Mouse (Mus musculus) kidney, postnatal 14 days (tissue): ENCODE results near the gene Crispld2.

Experiments used
- DNase-seq: peaks from one replicate; pipeline ENCODE4 v3.0.0; 2022; ENCODE audit warnings: mixed read lengths

Crispld2 gene

GRCm38 (mm10) chr8:120036578-120036977 lies 44.3 kb downstream of the Crispld2 start:
- no peak for DNase-seq

GRCm38 (mm10) chr8:120037199-120037598 lies 45.0 kb downstream of the Crispld2 start:
- peak; percentile 56 for DNase-seq

GRCm38 (mm10) chr8:120037611-120038010 lies 45.4 kb downstream of the Crispld2 start:
- no peak for DNase-seq

- DNase-seq = no peak
Measured at GRCm38 (mm10) chr8:120038741-120039140, 46.5 kb downstream of the Crispld2 start.

GRCm38 (mm10) chr8:120039313-120039919 lies 47.2 kb downstream of the Crispld2 start:
- DNase-seq = peak; percentile 29

- DNase-seq = peak; percentile 66
Measured at GRCm38 (mm10) chr8:120040861-120041260, 48.6 kb downstream of the Crispld2 start.

- no peak for DNase-seq
Measured at GRCm38 (mm10) chr8:120042542-120043312, 50.5 kb downstream of the Crispld2 start.

GRCm38 (mm10) chr8:120044907-120045306 lies 52.7 kb downstream of the Crispld2 start:
- no peak for DNase-seq

- no peak for DNase-seq
Measured at GRCm38 (mm10) chr8:120045471-120045870, 53.2 kb downstream of the Crispld2 start.

GRCm38 (mm10) chr8:120046258-120047020 lies 54.2 kb downstream of the Crispld2 start:
- DNase-seq = peak; percentile 77

- no peak for DNase-seq
Measured at GRCm38 (mm10) chr8:120049949-120050348, 57.7 kb downstream of the Crispld2 start.

- no peak for DNase-seq
Measured at GRCm38 (mm10) chr8:120050376-120050775, 58.1 kb downstream of the Crispld2 start.

GRCm38 (mm10) chr8:120051006-120051405 lies 58.8 kb downstream of the Crispld2 start:
- peak; percentile 53 for DNase-seq

- no peak for DNase-seq
Measured at GRCm38 (mm10) chr8:120051908-120052307, 59.7 kb downstream of the Crispld2 start.

- no peak for DNase-seq
Measured at GRCm38 (mm10) chr8:120052318-120052717, 60.1 kb downstream of the Crispld2 start.

- DNase-seq = no peak
Measured at GRCm38 (mm10) chr8:120054833-120055232, 62.6 kb downstream of the Crispld2 start.

GRCm38 (mm10) chr8:120057078-120057477 lies 64.8 kb downstream of the Crispld2 start:
- no peak for DNase-seq

GRCm38 (mm10) chr8:120062742-120063141 lies 70.5 kb downstream of the Crispld2 start:
- no peak for DNase-seq

GRCm38 (mm10) chr8:120063326-120063725 lies 71.1 kb downstream of the Crispld2 start:
- no peak for DNase-seq

GRCm38 (mm10) chr8:120065611-120066010 lies 73.4 kb downstream of the Crispld2 start:
- DNase-seq = no peak

- no peak for DNase-seq
Measured at GRCm38 (mm10) chr8:120066226-120066625, 74.0 kb downstream of the Crispld2 start.

- DNase-seq = peak; percentile 86
Measured at GRCm38 (mm10) chr8:120067936-120068668, 75.9 kb downstream of the Crispld2 start.

GRCm38 (mm10) chr8:120071684-120072083 lies 79.4 kb downstream of the Crispld2 start:
- DNase-seq = peak; percentile 86
